Mouse (Mus musculus) small intestine, adult 2 months (tissue): Measurements from ENCODE around the gene Gm44805.

ENCODE experiments used
- CTCF ChIP-seq: fragments of 200-500 bp; IDR thresholded peaks from 2 replicates; pipeline ENCODE4 v1.5.1; 2012; ENCODE audit warnings: low read depth, mild to moderate bottlenecking, control low read depth, inconsistent platforms, low read length, moderate library complexity, mixed read lengths; ENCODE audit not compliant: insufficient replicate concordance, insufficient read length; ENCODE audit errors: extremely low read depth
- POLR2A ChIP-seq: fragments of 200-500 bp; IDR thresholded peaks from 2 replicates; pipeline ENCODE4 v1.6.1; 2012; ENCODE audit warnings: low read depth, mild to moderate bottlenecking, control low read depth, inconsistent platforms, low read length, moderate library complexity

DNA sequence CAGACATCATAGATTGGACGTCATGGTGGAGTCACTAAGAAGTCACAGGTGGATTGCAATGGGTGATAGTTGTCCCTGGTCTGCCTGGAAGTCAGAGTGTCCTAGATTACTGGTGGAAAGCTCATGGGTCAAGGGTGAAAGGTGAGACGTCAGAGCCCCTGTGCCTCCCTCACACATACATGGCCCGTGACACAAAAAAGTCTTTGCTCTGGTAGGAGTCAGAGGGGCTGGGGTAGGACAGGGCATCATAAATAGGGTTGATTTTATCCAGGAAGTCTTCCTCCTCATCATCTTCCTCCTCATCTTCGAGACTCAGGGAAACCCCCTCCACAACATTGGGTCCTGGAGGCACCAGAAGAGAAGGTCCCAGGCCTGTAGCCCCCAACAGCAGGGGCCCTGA, 36.1 kb upstream of the Gm44805 start:
- TF ChIP-seq POLR2A (no peak), CTCF (no peak)
